Mouse (Mus musculus): ENCODE measurements around the gene Ppp1r10. TPM values are rescaled to one million over a fixed set of nuclear protein-coding genes. Genes with fewer than 3 reads are reported as not detected.

The Ppp1r10 gene
- total RNA-seq, 1 experiment from 2014 or later, result 97.7 TPM

Small RNA genes within 50 kb of the gene (microRNA-seq; reads per million reads assigned to microRNA genes)
- gene Gm28033 (0.43 to 1.1 reads per million in 2 experiments), gene Mir1894 (0 to 0.38 reads per million in 2 experiments), gene Mir877 (69.5 to 82.6 reads per million in 2 experiments)

Other genes starting within 250 kb of the Ppp1r10 start
- 49.6 and 52.0 TPM in 2 replicates for gene Vars2, start 248.8 kb upstream of the Ppp1r10 start, total RNA-seq (2021)
- gene Gtf2h4, start 242.7 kb upstream of the Ppp1r10 start, total RNA-seq (2021), result 24.3 and 24.7 TPM in 2 replicates
- gene Ddr1, start 211.8 kb upstream of the Ppp1r10 start, total RNA-seq (2021), result 36.3 and 36.4 TPM in 2 replicates
- 12.7 and 26.3 TPM in 2 replicates for gene Ier3, start 94.8 kb upstream of the Ppp1r10 start, total RNA-seq (2021)
- 52.4 and 59.5 TPM in 2 replicates for gene Flot1, start 93.2 kb upstream of the Ppp1r10 start, total RNA-seq (2021)
- 285 and 320 TPM in 2 replicates for gene Tubb5, start 78.1 kb upstream of the Ppp1r10 start, total RNA-seq (2021)
- gene Mdc1, start 74.9 kb upstream of the Ppp1r10 start, total RNA-seq (2021), result 20.6 and 21.9 TPM in 2 replicates
- 10.6 and 15.9 TPM in 2 replicates for gene Nrm, start 55.1 kb upstream of the Ppp1r10 start, total RNA-seq (2021)
- 29.5 and 44.4 TPM in 2 replicates for gene Ppp1r18, start 50.8 kb upstream of the Ppp1r10 start, total RNA-seq (2021)
- 40.2 and 41.1 TPM in 2 replicates for gene Dhx16, start 36.6 kb upstream of the Ppp1r10 start, total RNA-seq (2021)
- gene 2310061I04Rik, start 19.0 kb upstream of the Ppp1r10 start, total RNA-seq (2021), result 73.6 and 79.5 TPM in 2 replicates
- 29.0 and 31.5 TPM in 2 replicates for gene Atat1, start 6.4 kb upstream of the Ppp1r10 start, total RNA-seq (2021)
- 108 and 114 TPM in 2 replicates for gene Mrps18b, start within 50 bp of the Ppp1r10 start, total RNA-seq (2021)
- gene Abcf1, start 53.3 kb downstream of the Ppp1r10 start, total RNA-seq (2021), result 92.5 and 100 TPM in 2 replicates
- gene Gnl1, start 63.4 kb downstream of the Ppp1r10 start, total RNA-seq (2021), result 42.7 and 48.7 TPM in 2 replicates
- gene Prr3, start 63.8 kb downstream of the Ppp1r10 start, total RNA-seq (2021), result 24.3 and 24.7 TPM in 2 replicates
- 4.6 and 8.2 TPM in 2 replicates for gene H2-T24, start 104.1 kb downstream of the Ppp1r10 start, total RNA-seq (2021)
- gene H2-T23, start 116.4 kb downstream of the Ppp1r10 start, total RNA-seq (2021), result 44.2 and 52.7 TPM in 2 replicates
- 23.3 and 27.6 TPM in 2 replicates for gene H2-T22, start 126.3 kb downstream of the Ppp1r10 start, total RNA-seq (2021)
- not detected in 2 replicates for gene Gm6034, start 126.5 kb downstream of the Ppp1r10 start, total RNA-seq (2021)
- gene Gm11127, start 141.9 kb downstream of the Ppp1r10 start, total RNA-seq (2021), result 2.2 and 3.0 TPM in 2 replicates
- gene Gm19684, start 205.2 kb downstream of the Ppp1r10 start, total RNA-seq (2021), result 0.26 and 0.34 TPM in 2 replicates
- gene Gm7030, start 213.0 kb downstream of the Ppp1r10 start, total RNA-seq (2021), result not detected in 2 replicates